Mouse (Mus musculus): ENCODE measurements around the gene Gm884. TPM values are rescaled to one million over a fixed set of nuclear protein-coding genes. Genes with fewer than 3 reads are reported as not detected.

Gm884 gene
- polyA plus RNA-seq, 1 experiment, result not detected

DNA sequence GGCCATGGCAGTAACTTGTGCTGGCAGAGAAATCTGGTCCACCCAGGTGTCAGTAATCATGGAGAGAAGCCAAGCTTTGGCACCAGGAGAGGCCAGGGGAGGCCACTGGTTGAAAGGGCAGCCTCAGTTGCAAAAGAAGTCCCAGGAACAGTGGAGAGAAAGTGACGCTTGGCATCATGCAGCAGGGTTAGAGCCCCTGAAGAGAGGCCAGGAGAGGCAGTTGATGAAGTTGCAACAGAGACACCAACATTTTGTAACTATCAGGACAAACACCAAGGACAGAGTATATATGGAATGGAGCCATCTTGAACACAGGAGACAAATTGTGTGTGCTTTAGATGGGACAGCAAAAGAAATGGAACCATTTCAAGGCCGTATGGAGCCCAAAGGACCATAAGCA lies 108.8 kb downstream of the Gm884 start:
- Histone ChIP-seq H3K36me3 (ENCODE audit: control insufficient read depth, insufficient read depth, low read length) (no peaks in the 10 kb centered on the region), H3K4me3 (ENCODE audit: insufficient read depth, low read depth, low read length) (no peak overlapping the region), H3K4me1 (ENCODE audit: control insufficient read depth, insufficient read depth, low read length) (no peaks in the 10 kb centered on the region), H3K27me3 (replicated peaks; ENCODE audit: control insufficient read depth, insufficient read depth, low read length) (no peaks in the 10 kb centered on the region), H3K27ac (ENCODE audit: insufficient read depth, low read depth, low read length) (no peak overlapping the region)
- 80% methylated on average over 2 of the region's 2 CpGs for WGBS
- TF ChIP-seq CTCF (conservative IDR thresholded peaks at IDR 0.05; ENCODE audit: insufficient read depth, insufficient read length, low read depth, low read length) (no peak), POLR2A (IDR thresholded peaks at IDR 0.05; ENCODE audit: low read depth, low read length) (no peak)
- DNase-seq, result no peak

DNA sequence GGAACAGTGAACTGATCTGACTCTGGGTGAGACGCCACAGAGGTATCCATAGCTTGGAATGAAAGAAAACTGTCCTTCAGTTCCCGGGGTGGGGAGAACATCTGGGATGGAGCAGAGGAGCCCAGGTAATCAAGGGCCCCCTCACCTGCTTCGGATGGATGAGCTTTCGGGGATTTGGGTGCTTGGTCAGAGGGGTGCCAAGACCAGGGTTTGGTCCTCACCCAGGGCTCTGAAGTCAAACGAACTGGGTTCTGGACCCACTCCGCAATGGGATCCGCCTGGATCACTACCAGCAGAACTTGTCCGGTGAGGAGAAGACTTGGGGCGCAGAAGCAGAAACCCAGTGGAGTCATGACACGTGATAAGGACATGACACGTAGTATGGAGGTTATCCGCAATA lies 116.4 kb downstream of the Gm884 start, which contains the start of gene Lrrc37a:
TSS of gene Lrrc37a (minus strand) at position 101 of the 400 bp plus-strand sequence.
- no peak within 1 kb of the TSS for H3K27ac ChIP-seq (ENCODE audit: insufficient read depth, low read depth, low read length)
- H3K27me3 ChIP-seq (replicated peaks; ENCODE audit: control insufficient read depth, insufficient read depth, low read length), result no peaks in the 10 kb centered on the region
- TF ChIP-seq POLR2A (IDR thresholded peaks at IDR 0.05; ENCODE audit: low read depth, low read length) (no peak), CTCF (conservative IDR thresholded peaks at IDR 0.05; ENCODE audit: insufficient read depth, insufficient read length, low read depth, low read length) (no peak)
- 87% methylated on average over 12 of the region's 12 CpGs for WGBS
- no peak within 1 kb of the TSS for H3K4me3 ChIP-seq (ENCODE audit: insufficient read depth, low read depth, low read length)
- H3K4me1 ChIP-seq (ENCODE audit: control insufficient read depth, insufficient read depth, low read length), result no peaks in the 10 kb centered on the region
- no peaks in the 10 kb centered on the region for H3K36me3 ChIP-seq (ENCODE audit: control insufficient read depth, insufficient read depth, low read length)
- DNase-seq, result no peak

Other genes with a start within 250 kb of the Gm884 start
- gene Plekhm1, start 208.5 kb downstream of the Gm884 start, polyA plus RNA-seq (2012; rRNA removed), result 21.9 and 24.0 TPM in 2 replicates
- gene Lrrc37a, start 116.5 kb downstream of the Gm884 start, polyA plus RNA-seq (2012; rRNA removed), result not detected in 2 replicates
- 0.14 TPM in 1 of 2 replicates, not detected in the other for gene Lyzl6, start 17.8 kb upstream of the Gm884 start, polyA plus RNA-seq (2012; rRNA removed)
- gene Rprml, start 28.4 kb upstream of the Gm884 start, polyA plus RNA-seq (2012; rRNA removed), result 0.12 TPM in 1 of 2 replicates, not detected in the other
- 94.2 and 101 TPM in 2 replicates for gene Gosr2, start 76.8 kb upstream of the Gm884 start, polyA plus RNA-seq (2012; rRNA removed)
- 2.7 and 3.5 TPM in 2 replicates for gene Wnt9b, start 128.7 kb upstream of the Gm884 start, polyA plus RNA-seq (2012; rRNA removed)
- gene Wnt3, start 153.0 kb upstream of the Gm884 start, polyA plus RNA-seq (2012; rRNA removed), result not detected in 2 replicates